Mouse (Mus musculus) thymus, postnatal 4 days (tissue): Measurements from ENCODE around the gene Cox17.

Source experiments
- DNase-seq: peaks from one replicate; pipeline ENCODE4 v3.0.0; 2021

Cox17 gene

DNA sequence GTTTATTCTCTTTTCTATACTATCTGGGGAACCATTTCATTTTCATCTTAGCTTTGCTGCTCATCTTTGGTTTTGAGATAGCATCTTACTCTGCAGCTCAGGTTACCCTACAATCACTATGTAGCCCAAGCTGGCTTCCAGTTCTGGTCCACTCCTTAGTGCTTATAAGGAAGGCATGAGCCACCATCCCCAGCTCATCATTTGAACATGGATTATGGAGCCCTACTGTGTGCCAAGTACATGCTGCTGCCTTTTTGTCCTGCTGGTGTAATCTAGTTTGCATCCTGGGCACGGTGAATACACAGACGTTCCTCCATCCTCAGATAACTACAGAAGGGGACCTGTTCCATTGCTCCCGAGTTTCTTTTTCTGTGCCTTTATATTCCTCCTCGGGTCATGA, 26.1 kb downstream of the Cox17 start:
- no peak for DNase-seq

GRCm38 (mm10) chr16:38373439-38373838, 26.6 kb downstream of the Cox17 start:
- no peak for DNase-seq

GRCm38 (mm10) chr16:38373941-38374340, 27.1 kb downstream of the Cox17 start:
- DNase-seq: no peak

GRCm38 (mm10) chr16:38374379-38375140, 27.8 kb downstream of the Cox17 start:
- no peak for DNase-seq

DNA sequence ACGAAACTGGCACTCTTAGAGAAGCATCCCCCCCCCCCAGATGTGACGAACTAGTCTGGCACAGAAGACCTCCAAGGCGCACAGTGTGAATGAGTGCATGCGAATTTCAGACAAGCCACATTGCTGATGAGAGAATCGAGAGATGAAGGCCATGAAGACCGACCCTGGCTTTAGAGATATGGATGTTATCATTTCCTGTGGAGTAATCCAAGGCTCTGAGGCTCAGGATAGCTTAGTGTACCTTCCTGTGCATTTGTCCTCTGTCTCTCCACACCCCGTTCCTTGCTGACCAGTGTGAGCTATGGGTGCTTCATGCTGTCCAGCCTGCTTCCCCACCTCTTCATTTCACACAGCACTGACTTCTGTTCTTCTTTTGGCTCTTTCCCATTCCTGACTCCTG, 28.4 kb downstream of the Cox17 start:
- DNase-seq: no peak

DNA sequence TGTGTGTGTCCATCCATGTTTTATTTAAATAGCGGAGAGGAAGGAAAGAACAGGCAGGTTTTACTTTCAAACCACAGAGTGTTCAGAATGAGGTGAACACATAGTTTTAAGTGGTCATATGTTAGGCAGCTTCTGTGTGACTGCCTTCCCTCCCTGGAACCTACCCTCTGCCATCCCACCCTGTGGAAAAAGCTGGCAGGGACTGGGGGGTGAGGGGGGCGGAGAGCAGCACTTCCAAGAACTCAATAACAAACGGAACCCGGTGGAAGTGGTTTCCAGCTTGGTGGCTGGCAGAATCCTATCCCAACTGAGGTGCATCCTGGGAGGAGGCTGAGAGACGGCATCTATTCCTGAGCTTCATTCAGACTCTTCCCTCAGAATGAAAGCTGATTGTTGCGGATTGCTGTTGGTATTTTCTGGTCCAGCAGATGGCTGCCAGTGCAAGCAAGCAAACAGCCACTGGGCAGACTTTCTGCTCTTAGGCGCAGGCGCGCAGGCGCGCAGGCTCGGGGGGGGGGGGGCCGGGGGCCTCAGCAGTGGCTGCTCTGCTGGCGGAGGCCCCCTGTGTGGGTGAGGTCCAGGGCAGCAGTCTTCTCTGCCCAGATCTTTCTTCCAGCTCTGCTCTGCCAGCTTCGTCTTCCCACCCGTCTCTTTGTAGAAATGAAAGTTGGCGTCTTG, 29.5 kb downstream of the Cox17 start:
- peak; percentile 56 for DNase-seq

DNA sequence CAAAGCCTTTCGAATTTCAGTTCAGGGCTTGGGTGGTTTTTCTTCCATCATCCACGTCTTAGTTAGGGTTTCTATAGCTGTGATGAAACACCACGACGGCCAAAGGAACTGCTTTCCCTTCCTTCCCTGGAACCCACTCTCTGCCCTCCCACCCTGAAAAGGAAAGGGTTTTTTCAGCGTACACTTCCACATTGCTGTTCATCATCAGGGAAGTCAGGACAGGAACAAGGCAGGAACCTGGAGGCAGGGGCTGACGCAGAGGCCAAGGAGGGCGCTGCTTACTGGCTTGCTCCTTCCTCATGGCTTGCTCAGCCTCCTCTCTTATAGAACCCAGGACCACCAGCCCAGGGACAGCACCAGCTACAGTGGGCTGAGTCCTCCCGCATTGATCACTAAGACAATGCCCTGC, 30.1 kb downstream of the Cox17 start:
- peak; percentile 45 for DNase-seq

DNA sequence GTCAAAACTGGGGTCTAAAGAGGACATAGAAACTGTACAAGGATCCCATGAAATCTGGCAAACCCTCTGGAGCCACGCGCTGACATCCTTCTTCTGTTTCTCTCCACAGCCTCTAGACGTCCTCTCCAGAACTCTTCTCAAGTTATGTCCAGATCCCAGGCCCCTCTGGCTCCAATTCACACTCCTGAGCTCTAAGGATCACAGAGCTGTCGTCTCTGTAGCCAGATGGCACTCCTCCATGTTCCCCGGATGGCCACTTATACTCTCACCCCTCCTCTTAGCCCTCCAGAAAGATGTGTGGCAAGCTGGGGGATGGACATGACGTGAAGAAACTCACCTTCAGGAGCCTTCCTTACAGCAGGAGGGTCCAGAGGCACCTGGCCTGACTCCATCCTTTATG, 30.8 kb downstream of the Cox17 start:
- no peak for DNase-seq

GRCm38 (mm10) chr16:38378591-38378990, 31.8 kb downstream of the Cox17 start:
- no peak for DNase-seq

DNA sequence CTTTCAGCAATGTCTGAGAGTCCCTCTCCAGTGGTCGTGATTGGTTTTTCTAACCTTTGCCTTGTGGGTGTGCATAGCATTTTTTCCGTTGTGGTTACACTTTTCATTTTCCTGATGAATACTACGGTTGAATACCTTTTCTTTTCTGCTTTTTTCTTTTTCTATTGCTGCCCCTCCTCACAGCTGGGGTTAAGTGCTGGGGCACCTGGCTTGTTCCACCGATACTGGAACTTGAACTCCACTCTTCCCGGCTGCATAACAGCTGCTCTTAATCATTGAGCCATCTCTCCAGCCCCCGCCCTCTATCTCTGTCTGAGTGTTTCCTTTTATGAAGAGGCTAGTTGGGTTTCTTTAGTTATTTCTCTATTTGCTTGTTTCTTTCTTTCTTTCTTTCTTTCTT, 32.3 kb downstream of the Cox17 start:
- no peak for DNase-seq

DNA sequence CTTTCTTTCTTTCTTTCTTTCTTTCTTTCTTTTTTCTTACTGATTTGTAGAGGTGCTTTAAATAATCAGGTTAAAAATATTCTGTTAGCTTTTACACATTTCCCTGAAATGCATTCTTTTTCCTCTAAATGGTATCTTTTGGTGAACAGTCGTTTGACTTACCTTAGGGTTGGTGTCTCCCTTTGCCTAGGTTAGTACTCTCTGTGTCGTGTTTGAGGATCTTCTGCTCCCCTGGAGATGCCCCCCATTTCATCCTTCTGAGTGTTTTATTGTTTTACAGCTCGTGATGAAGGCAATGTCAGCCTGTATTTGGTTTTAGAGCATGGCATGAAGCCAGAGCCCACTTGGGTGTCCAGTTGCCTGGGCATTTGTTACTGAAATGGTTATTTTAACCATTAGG, 32.7 kb downstream of the Cox17 start:
- DNase-seq: no peak

GRCm38 (mm10) chr16:38379926-38380325, 33.1 kb downstream of the Cox17 start:
- DNase-seq: no peak

DNA sequence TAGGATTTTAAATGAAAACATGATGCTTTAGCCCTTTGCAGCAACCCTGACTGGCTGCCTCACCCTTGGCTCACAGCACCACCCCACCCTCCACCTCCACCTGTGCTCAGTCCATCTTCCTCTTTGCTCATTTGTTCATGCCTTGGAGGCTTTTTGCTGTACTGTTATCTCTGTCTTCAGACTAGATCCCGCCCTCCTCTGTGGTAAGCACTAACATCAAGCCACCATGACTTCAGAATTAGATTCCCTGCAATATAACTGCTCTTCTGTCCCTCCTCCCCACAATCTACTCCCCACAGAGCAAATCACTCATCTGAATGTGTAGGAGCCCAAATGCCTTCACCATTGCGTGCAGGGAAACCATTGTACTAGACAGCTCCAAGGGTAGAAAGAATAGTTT, 36.9 kb downstream of the Cox17 start:
- no peak for DNase-seq

- DNase-seq: no peak
These were observed 38.4 kb downstream of the Cox17 start for GRCm38 (mm10) chr16:38385184-38385634.

DNA sequence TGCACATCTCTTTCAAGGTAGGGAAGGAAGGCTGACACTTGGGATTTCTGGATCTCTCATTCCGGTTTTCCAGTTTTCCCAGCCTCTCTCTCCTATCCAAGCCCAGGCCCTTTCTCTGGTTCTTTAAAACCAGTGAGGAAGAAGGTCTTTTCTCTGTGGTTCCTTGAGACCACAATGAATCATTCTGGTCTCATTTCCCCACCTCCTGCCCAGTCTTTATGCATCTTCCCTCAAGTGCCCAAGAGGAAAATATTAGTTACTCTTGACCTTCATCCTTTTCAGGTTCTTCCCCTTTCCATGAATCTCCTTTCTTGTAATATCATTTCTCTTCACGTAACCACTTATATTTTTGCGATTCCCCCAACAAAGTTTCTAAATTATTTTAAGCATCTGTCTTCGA, 38.9 kb downstream of the Cox17 start:
- no peak for DNase-seq

DNA sequence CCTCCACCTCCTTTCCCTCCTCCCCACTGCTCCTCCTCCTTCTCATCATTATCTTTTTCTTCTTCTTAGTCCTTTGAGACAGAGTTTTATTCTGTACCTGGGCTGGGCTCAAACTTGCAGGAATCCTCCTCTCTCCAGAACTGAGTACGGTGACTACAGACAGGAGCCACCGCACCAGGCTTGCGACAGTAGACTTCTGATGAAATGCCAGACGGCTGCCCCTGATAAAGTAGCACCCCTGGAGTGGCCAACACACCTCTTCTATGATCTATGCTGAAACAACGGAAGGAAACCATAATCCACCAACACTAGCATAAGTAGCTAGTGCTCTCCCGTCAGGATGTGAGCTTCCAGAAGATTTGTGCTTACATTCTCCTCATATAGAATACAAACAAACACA, 40.6 kb downstream of the Cox17 start:
- no peak for DNase-seq

DNA sequence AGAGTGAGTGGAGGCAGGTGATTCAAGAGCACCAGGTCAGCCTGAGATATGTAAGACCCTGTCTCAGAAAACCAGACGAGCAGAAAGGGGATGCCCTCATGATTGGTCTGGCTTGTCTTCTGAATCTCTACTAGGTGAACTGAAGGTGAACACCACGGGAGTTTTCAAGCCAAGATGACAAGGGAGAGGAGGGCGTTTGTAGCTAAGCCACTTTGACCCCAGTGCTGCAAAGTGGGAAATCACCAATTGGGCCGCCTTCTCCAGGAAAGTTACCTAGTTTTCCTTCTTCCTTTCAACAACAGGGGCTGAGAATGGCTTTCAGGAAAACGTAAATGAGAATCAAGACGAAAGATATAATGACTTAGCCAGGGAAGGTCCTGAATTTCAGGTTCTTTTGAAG, 42.0 kb downstream of the Cox17 start:
- no peak for DNase-seq

- DNase-seq: no peak
These were observed 42.6 kb downstream of the Cox17 start for GRCm38 (mm10) chr16:38389284-38389893.

DNA sequence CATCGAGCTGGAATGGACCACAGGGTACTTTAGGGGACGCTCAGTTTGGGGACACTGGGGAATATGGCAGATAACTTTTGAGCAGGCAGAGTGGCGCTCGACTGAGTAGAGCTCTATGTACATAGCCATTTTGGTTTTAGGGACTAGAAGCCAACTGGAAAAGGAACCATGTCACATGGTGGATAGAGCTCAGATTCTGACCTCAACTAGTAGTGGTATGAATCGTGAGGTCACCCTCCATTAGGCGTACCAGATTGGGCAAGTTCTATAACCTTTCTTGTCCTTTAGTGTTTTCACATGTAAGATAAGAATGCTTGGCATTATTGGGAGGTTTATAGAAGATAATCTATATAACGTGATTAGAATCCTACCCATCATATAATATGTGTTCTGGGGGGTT, 43.5 kb downstream of the Cox17 start:
- DNase-seq: no peak

GRCm38 (mm10) chr16:38392126-38392894, 45.5 kb downstream of the Cox17 start:
- no peak for DNase-seq

DNA sequence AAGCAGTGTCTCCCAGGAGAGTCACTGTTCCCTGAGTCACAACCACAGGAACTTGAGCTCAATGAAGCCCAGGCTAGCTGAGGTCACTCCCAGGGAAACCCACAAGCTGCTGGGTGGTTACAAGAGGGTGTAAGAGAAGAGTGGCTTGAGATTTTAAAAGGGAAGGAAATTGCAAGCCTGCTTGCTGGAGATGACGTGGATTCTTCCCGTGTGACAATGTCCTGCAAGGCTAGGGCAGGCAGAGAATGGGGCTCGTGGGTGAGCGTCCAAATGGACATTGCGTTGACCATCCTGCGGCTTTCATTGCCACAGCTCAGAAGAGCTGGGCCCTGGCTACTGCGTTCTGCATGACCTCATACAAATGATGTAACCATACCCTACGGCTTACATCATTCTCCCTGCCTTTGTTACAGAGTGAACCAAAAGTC, 47.4 kb downstream of the Cox17 start:
- no peak for DNase-seq

- DNase-seq: no peak
These were observed 48.4 kb downstream of the Cox17 start for GRCm38 (mm10) chr16:38395060-38395730.

GRCm38 (mm10) chr16:38396155-38396554, 49.4 kb downstream of the Cox17 start:
- no peak for DNase-seq
